Mouse (Mus musculus) spleen, adult 2 months (tissue): ENCODE measurements around the gene Gm15557. TPM values are rescaled to one million over a fixed set of nuclear protein-coding genes. Genes with fewer than 3 reads are reported as not detected.

Source experiments
- DNase-seq, 2 experiments: peaks; one replicate each; pipeline versions ENCODE4 v3.0.0 to v3.0.0-alpha.2; 2012 to 2021; ENCODE audit warnings: low spot score in 2 of 2, low read depth in 1 of 2
- H3K27ac ChIP-seq: fragments of 200-500 bp; 2 replicates; pipeline ENCODE4 v1.5.1; 2012; ENCODE audit warnings: low read length, inconsistent platforms; ENCODE audit not compliant: insufficient read depth
- H3K27me3 ChIP-seq: fragments of 200-500 bp; 2 replicates; pipeline ENCODE4 v1.6.1; 2012; ENCODE audit warnings: mild to moderate bottlenecking, moderate library complexity, low read length, inconsistent platforms; ENCODE audit not compliant: control insufficient read depth, insufficient read depth
- H3K36me3 ChIP-seq: fragments of 200-500 bp; 2 replicates; pipeline ENCODE4 v1.6.1; 2012; ENCODE audit warnings: mild to moderate bottlenecking, low read length, inconsistent platforms; ENCODE audit not compliant: control insufficient read depth, insufficient read depth
- H3K4me1 ChIP-seq: fragments of 200-500 bp; 2 replicates; pipeline ENCODE4 v1.6.1; 2011; ENCODE audit warnings: inconsistent platforms; ENCODE audit not compliant: control insufficient read depth, insufficient read depth, insufficient read length
- H3K4me3 ChIP-seq: fragments of 200-500 bp; 2 replicates; pipeline ENCODE4 v1.5.1; 2011; ENCODE audit warnings: mild to moderate bottlenecking, inconsistent platforms; ENCODE audit not compliant: insufficient read depth, insufficient read length; ENCODE audit errors: extremely low read depth
- CTCF ChIP-seq: fragments of 200-500 bp; IDR thresholded peaks from 2 replicates; pipeline ENCODE4 v1.5.1; 2011; ENCODE audit warnings: mild to moderate bottlenecking, inconsistent platforms; ENCODE audit not compliant: insufficient read depth, insufficient read length, insufficient replicate concordance; ENCODE audit errors: extremely low read depth
- POLR2A ChIP-seq: fragments of 200-500 bp; IDR thresholded peaks from 2 replicates; pipeline ENCODE4 v1.6.1; 2011; ENCODE audit warnings: low read depth, low read length, inconsistent platforms
- WGBS: fragments of 180-500 bp; shearing (Covaris S2); methylation state at CpG from one replicate; pipeline ENCODE4 v1.1.7; 2018; 5-methylcytosine and 5-hydroxymethylcytosine counted together
- polyA plus RNA-seq: library from polyadenylated mRNA; depleted of rRNA; stranded (reverse); fragments of >200 nt; gene quantifications from 2 replicates; pipeline ENCODE4 v1.2.3, GENCODE M21; 2012; rRNA removed

Gm15557 gene
- polyA plus RNA-seq, 1 experiment, result not detected

DNA sequence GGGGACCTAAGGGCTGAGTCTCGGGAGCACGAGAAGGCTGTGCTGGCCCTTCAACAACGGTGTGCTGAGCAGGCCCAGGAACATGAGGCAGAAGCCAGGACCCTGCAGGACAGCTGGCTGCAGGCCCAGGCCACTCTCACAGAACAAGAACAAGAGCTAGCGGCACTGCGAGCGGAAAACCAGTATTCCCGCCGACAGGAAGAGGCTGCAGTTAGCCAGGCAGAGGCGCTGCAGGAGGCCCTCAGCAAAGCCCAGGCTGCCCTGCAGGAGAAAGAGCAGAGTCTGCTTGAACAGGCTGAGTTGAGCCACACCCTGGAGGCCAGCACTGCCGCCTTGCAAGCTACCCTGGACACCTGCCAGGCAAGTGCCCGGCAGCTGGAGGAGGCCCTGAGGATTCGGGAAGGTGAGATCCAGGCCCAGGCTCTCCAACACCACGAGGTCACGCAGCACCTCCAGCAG lies 51.4 kb downstream of the Gm15557 start:
- H3K27ac ChIP-seq, result no peak overlapping the region
- 88% methylated on average over 14 of the region's 14 CpGs for WGBS
- TF ChIP-seq CTCF (no peak), POLR2A (no peak)
- no peak for DNase-seq
- peaks cover 61% of the 10 kb centered on the region for H3K36me3 ChIP-seq
- H3K4me1 ChIP-seq, result no peaks in the 10 kb centered on the region
- H3K4me3 ChIP-seq, result no peak overlapping the region
- no peaks in the 10 kb centered on the region for H3K27me3 ChIP-seq

Other genes with a start within 250 kb of the Gm15557 start
- gene Trpc4ap, start 248.3 kb upstream of the Gm15557 start, polyA plus RNA-seq, result 144 and 162 TPM in 2 replicates
- gene Edem2, start 211.3 kb upstream of the Gm15557 start, polyA plus RNA-seq, result 65.0 and 70.8 TPM in 2 replicates
- not detected in 2 replicates for gene Gm17581, start 204.9 kb upstream of the Gm15557 start, polyA plus RNA-seq
- 9.0 and 10.5 TPM in 2 replicates for gene Procr, start 189.6 kb upstream of the Gm15557 start, polyA plus RNA-seq
- 0.01 TPM in 1 of 2 replicates, not detected in the other for gene Mmp24, start 165.4 kb upstream of the Gm15557 start, polyA plus RNA-seq
- gene BC029722, start 121.3 kb upstream of the Gm15557 start, polyA plus RNA-seq, result 31.9 and 43.7 TPM in 2 replicates
- 77.0 and 90.7 TPM in 2 replicates for gene Eif6, start 113.8 kb upstream of the Gm15557 start, polyA plus RNA-seq
- not detected in 2 replicates for gene Fam83c, start 105.9 kb upstream of the Gm15557 start, polyA plus RNA-seq
- gene Uqcc1, start 10.4 kb upstream of the Gm15557 start, polyA plus RNA-seq, result 8.7 and 12.1 TPM in 2 replicates
- not detected in 2 replicates for gene Gdf5, start 4.6 kb downstream of the Gm15557 start, polyA plus RNA-seq
- 13.8 and 16.7 TPM in 2 replicates for gene Cep250, start 15.7 kb downstream of the Gm15557 start, polyA plus RNA-seq
- 0.84 and 0.93 TPM in 2 replicates for gene 6430550D23Rik, start 67.2 kb downstream of the Gm15557 start, polyA plus RNA-seq
- 119 and 144 TPM in 2 replicates for gene Ergic3, start 67.3 kb downstream of the Gm15557 start, polyA plus RNA-seq
- not detected in 2 replicates for gene Fer1l4, start 112.2 kb downstream of the Gm15557 start, polyA plus RNA-seq
- 0.74 and 0.90 TPM in 2 replicates for gene Spag4, start 124.4 kb downstream of the Gm15557 start, polyA plus RNA-seq
- gene Cpne1, start 171.2 kb downstream of the Gm15557 start, polyA plus RNA-seq, result 92.0 and 124 TPM in 2 replicates
- 22.6 and 25.3 TPM in 2 replicates for gene Rbm12, start 171.2 kb downstream of the Gm15557 start, polyA plus RNA-seq
- 1.1 and 1.7 TPM in 2 replicates for gene Gm28036, start 186.4 kb downstream of the Gm15557 start, polyA plus RNA-seq
- gene Romo1, start 203.3 kb downstream of the Gm15557 start, polyA plus RNA-seq, result 129 and 151 TPM in 2 replicates
- 27.1 and 48.7 TPM in 2 replicates for gene Nfs1, start 203.5 kb downstream of the Gm15557 start, polyA plus RNA-seq
- gene Rbm39, start 239.5 kb downstream of the Gm15557 start, polyA plus RNA-seq, result 57.7 and 71.7 TPM in 2 replicates